Mouse (Mus musculus): ENCODE data around the gene Nfil3. TPM values are rescaled to one million over a fixed set of nuclear protein-coding genes. Genes with fewer than 3 reads are reported as not detected.

The Nfil3 gene
- total RNA-seq (2021), result 10 to 100 TPM; 17.7 to 28.2 TPM
- long read RNA-seq, experiment 1, transcript Nfil3-201 (2 exons, 2,026 nt), result major isoform, 21 of 24 reads
- long read RNA-seq, experiment 1, partial matches to known transcripts, result 0 of 24 reads
- long read RNA-seq, experiment 1, other reads (novel, unspliced or antisense), result 3 of 24 reads
- long read RNA-seq, experiment 2, transcript Nfil3-201 (2 exons, 2,026 nt), result major isoform, 9 of 18 reads
- long read RNA-seq, experiment 2, partial matches to known transcripts, result 0 of 18 reads
- long read RNA-seq, experiment 2, other reads (novel, unspliced or antisense), result 9 of 18 reads

DNA sequence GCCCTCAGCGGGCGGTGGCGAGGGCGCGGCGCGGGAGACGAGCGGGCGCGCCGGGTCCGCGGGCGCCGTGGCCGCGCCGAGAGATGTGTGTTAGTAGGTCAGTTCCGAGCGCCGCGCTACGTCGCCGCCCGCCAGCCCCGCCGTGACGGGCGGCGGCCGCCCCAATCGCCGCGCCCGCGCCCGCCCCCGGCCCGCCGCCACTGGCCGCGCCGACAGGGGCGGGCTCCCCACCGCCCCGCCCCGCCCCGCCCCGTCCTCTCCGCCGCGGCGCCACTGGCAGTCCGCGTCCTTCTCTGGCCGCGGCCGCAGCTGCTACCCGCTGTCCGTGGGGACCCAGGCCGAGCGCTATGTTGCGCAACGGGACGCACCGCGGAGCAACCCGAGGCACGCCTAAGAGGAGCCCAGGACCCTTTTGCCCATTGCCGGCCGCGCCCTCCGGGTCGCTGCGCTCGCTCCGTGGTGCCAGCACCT, at the start of gene Nfil3:
Gene Nfil3, minus strand, starts transcription at position 123 of the 471 bp plus-strand sequence.
- intact Hi-C loops (cut with DNase I), result loop anchor here (1.0 to 10.0 kb wide), 3 partner anchors 52 to 726 kb away; partner anchors contain the start of gene Auh
- Histone ChIP-seq H3K27ac (peak within 1 kb of the TSS; percentile 98), H3K4me3 (peak within 1 kb of the TSS; percentile 80)
- DNase-seq (ENCODE audit: extremely low spot score in 1 of 2, low spot score in 2 of 2), result peak in 1 of 2 experiments; percentile 76
- TF ChIP-seq CTCF (IDR thresholded peaks at IDR 0.05), result no peak

DNA sequence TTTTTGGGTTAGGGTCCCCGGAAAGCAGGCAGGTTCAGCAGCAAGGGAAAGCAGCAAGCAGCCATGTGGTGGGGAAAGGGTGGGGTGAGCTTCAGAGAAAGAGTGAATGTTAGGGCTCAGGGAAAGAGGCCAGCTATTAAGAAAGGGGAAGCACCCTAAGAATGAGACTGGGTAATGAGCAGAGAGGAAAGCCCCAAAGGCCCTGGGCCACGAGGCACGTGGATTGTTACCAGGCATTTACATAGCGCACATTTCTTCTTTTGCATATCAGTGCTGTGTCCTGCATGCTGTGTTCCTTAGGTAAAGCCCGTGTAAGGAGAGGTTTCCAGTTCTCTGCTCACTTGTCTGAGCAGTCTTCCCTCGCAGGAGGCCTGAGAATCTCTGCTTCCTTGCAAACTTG, 43.4 kb upstream of the Nfil3 start:
- no peak overlapping the region for H3K27ac ChIP-seq
- DNase-seq (ENCODE audit: extremely low spot score in 1 of 2, low spot score in 2 of 2), result no peak
- no peak overlapping the region for H3K4me3 ChIP-seq
- no peak for TF ChIP-seq CTCF (IDR thresholded peaks at IDR 0.05)
- intact Hi-C loops (cut with DNase I), result no loop called here

DNA sequence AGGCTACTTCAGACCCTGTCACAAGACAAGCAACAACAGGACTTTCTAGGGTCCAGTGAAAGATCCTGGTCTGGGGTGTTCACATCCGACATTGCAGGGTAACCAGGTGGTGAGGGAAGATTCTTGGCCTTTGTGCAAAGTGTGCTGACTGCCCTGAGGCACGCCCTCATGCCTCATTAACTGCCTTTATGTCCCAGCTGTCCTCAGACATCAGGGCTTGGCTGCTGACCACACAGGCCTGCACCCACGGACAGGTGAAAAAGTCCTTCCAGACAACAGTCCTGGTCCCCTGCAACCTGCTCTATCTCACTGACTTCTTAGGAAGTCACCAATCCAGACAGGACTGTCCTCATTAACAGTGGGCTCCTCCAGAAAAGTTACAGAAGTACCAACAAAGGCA, 39.4 kb upstream of the Nfil3 start:
- DNase-seq (ENCODE audit: extremely low spot score in 1 of 2, low spot score in 2 of 2), result no peak
- Histone ChIP-seq H3K4me3 (no peak overlapping the region), H3K27ac (no peak overlapping the region)
- intact Hi-C loops (cut with DNase I), result no loop called here
- no peak for TF ChIP-seq CTCF (IDR thresholded peaks at IDR 0.05)

DNA sequence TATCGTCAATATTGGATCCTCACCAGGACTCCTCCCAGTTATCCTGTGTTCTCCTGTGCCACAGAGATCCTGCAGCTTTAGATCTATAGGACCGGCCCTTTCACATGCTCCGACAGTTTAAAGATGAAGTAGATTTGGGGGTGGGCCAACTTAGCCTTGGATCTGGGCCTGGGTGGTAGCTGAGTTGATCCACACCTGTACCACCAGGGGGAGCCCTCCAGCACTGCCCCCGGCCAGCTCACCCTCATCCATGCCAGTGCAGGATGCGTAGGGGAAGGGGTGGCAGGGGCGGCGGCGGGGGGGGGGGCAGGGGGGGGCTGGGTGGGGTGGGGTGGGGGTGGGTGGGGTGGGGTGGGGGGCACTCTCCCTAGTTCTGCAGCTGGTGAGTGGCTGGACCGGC, 38.7 kb upstream of the Nfil3 start:
- intact Hi-C loops (cut with DNase I), result no loop called here

DNA sequence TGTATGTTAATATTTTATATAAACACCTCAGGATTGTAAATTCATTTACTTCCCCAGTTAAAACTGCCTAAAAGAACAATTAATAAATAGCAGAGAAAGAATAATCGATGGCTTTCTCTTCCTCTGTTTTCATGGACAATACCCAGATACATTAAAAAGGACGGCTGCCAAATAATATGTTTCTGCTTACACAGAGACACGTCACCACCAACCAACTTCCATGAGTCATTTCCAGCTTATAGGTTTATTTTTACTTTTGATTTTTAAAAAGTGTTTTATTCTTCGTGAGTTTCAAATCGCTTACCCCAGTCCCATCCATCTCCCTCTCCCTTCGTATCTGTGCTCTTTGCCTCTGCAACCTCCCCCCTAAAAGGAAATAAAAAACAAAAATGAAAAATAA, 38.1 kb upstream of the Nfil3 start:
- H3K27ac ChIP-seq, result no peak overlapping the region
- TF ChIP-seq CTCF (IDR thresholded peaks at IDR 0.05), result no peak
- intact Hi-C loops (cut with DNase I), result no loop called here

More for the DNA sequence above, 38.7 kb upstream of the Nfil3 start:
- TF ChIP-seq CTCF (IDR thresholded peaks at IDR 0.05), result peak; percentile 32
- no peak overlapping the region for H3K4me3 ChIP-seq
- H3K27ac ChIP-seq, result no peak overlapping the region
- DNase-seq (ENCODE audit: extremely low spot score in 1 of 2, low spot score in 2 of 2), result no peak

DNA sequence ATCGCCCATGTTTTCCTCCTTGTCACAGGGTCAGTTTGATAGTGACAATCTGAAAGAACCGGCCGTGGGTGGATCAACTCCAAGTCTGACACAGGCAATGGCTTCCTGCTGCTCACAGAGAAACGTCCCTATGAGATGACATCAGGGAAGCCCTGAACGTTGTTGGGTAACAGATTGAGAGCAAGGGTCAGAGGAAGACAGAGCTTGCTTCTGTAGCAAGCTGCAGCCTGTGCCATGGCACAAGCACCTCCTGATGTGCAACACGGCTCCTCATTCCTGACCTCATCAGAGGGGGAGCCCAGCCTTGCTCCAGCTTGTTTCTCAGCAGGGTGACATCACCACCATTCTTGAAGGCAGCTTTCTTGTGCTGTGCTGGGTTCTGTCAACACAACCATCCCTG, 37.1 kb upstream of the Nfil3 start:
- no peak for TF ChIP-seq CTCF (IDR thresholded peaks at IDR 0.05)
- no peak overlapping the region for H3K4me3 ChIP-seq
- DNase-seq (ENCODE audit: extremely low spot score in 1 of 2, low spot score in 2 of 2), result no peak
- no peak overlapping the region for H3K27ac ChIP-seq
- intact Hi-C loops (cut with DNase I), result no loop called here

More for the DNA sequence above, 38.1 kb upstream of the Nfil3 start:
- no peak for DNase-seq (ENCODE audit: extremely low spot score in 1 of 2, low spot score in 2 of 2)
- H3K4me3 ChIP-seq, result no peak overlapping the region

DNA sequence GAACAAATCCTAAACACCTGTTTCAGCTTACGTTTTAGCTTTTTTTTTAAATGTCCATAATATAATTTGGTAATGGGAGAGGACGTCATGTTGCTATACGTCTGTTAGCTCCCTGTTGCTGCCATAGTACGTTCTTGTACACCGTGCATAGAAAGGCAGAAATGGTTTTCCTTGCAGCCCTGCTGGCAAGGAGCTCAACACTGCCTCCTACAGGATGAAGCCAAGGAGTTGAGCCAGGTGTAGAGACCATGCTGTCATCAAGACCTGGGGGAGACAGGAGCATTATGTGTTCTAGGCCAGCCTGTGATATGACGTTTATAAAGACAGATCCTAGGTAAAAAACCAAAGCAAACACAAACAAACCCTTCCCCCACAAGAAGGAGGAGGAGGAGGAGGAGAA, 36.2 kb upstream of the Nfil3 start:
- TF ChIP-seq CTCF (IDR thresholded peaks at IDR 0.05), result peak; percentile 7
- no peak for DNase-seq (ENCODE audit: extremely low spot score in 1 of 2, low spot score in 2 of 2)
- intact Hi-C loops (cut with DNase I), result no loop called here
- no peak overlapping the region for H3K27ac ChIP-seq
- no peak overlapping the region for H3K4me3 ChIP-seq

DNA sequence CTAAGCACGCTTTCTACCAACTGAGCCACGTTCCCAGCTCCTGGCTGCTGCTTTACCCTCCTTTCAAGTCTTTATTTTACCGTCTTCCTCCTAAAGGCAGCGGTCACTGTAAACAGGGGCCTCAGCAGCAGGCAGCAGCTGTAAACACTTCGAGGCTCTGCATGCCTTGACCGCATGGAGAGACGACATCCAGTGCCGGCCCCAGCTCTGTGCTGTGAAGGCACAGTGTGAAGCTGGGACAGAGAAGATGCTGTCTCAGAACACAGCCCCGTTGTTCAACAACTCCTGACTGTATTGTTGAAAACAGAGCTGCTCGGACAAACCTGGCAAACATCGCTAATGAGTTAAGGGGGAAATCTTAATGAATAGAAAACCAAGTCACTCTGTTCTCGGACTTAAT, 30.6 kb upstream of the Nfil3 start:
- intact Hi-C loops (cut with DNase I), result no loop called here
- no peak for TF ChIP-seq CTCF (IDR thresholded peaks at IDR 0.05)
- no peak overlapping the region for H3K27ac ChIP-seq
- no peak for DNase-seq (ENCODE audit: extremely low spot score in 1 of 2, low spot score in 2 of 2)
- no peak overlapping the region for H3K4me3 ChIP-seq

DNA sequence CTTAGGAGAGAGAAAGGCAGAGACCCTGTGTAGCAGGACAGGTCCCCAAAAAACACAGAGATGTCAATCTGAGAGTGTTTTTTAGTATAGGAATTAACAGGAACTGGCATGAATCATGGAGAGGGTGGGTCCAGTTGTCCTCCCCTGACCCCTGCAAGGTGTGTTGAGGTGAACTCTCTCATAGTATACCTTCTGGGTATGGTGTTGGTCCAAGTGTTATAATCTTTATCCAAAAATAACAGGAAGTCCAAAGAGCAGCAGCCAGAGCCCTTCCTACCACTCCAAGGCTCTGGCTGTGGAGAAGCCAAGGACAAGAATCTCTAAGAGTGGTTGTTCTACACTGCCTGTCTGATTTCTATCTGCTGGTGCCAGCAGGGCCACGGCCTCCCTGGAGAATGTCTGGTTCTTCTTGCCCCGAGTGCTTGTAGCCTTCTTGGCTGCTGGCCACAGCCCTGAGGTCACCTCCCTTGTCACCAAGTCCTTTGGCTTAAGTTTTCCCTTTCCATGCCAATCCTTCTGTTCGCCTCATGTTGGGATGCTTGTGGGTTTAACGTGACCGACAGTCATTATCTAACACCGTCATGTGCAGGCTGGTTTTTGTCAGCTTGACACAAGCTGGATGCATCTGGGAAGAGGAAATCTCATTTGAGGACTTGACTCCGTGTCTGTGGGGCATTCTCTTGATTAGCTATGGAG, 27.8 kb upstream of the Nfil3 start:
- TF ChIP-seq CTCF (IDR thresholded peaks at IDR 0.05), result no peak
- DNase-seq (ENCODE audit: extremely low spot score in 1 of 2, low spot score in 2 of 2), result no peak
- no peak overlapping the region for H3K27ac ChIP-seq
- no peak overlapping the region for H3K4me3 ChIP-seq
- intact Hi-C loops (cut with DNase I), result no loop called here

DNA sequence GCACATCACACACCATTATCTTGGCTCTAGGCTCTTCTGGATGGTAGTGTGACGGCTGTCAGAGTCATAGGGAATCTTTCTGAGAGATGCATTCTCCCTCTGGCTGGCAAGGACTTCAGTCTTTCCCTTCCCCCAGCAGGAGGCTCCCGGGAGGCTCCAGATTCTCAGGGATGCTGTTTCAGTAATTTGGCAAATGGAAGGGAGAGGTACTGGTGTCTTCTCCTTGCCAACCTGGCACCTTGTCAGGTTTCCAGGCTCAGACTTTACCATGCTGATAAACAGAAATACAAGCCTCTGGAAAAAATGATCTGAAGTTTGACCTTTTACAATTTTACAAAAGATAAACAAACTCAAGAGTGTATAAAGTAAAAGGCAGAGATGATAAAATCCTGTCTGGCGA, 26.9 kb upstream of the Nfil3 start:
- TF ChIP-seq CTCF (IDR thresholded peaks at IDR 0.05), result no peak
- H3K27ac ChIP-seq, result no peak overlapping the region
- intact Hi-C loops (cut with DNase I), result no loop called here
- no peak for DNase-seq (ENCODE audit: extremely low spot score in 1 of 2, low spot score in 2 of 2)
- no peak overlapping the region for H3K4me3 ChIP-seq

DNA sequence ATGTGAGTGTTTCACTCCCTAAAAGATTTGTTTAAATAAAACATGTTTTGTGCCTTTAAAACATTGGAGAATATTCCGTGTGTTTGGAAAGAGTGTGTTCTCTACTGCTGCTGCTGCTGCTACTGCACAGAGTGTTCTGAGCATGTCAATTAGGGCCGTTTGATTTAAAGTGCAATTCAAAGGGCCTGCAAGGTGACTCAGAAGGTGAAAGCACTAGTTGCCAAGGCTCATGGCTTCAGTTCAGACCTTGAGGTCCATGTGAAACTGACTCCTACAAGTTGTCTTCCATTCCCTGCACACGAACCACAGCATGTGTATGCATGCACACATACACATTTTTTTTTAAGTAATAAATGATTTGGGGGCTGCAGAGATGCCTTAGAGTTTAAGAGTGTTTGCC, 22.4 kb upstream of the Nfil3 start:
- intact Hi-C loops (cut with DNase I), result no loop called here
- DNase-seq (ENCODE audit: extremely low spot score in 1 of 2, low spot score in 2 of 2), result no peak
- TF ChIP-seq CTCF (IDR thresholded peaks at IDR 0.05), result no peak
- H3K4me3 ChIP-seq, result no peak overlapping the region
- no peak overlapping the region for H3K27ac ChIP-seq

DNA sequence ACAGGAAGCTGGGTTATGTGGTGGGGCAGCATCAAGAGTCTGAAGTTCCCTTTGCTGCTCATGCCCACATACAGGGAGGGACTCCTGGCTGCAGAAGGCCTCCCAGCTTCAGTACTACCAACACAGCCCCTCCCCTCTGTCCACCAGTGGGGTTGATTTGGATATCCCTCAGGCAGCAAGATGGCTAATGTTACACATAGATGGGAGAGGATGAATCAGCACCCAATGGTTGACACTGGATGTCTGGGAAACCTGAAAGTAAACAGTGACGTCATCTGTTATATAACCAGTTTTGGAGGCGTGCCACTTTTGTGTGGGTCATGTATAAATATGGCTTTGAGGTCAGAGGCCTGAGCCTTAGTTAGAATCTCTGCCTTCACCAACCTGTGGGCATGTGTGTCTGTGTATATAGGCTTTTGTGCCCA, 20.6 kb upstream of the Nfil3 start:
- DNase-seq (ENCODE audit: extremely low spot score in 1 of 2, low spot score in 2 of 2), result no peak
- intact Hi-C loops (cut with DNase I), result no loop called here
- Histone ChIP-seq H3K27ac (no peak overlapping the region), H3K4me3 (no peak overlapping the region)
- no peak for TF ChIP-seq CTCF (IDR thresholded peaks at IDR 0.05)

All from left cerebral cortex, adult 2 months (tissue).